Mouse (Mus musculus) liver, postnatal 0 days (tissue): ENCODE measurements around the gene Arhgap23.

Experiments used
- CTCF ChIP-seq: sonication (generic); IDR thresholded peaks from 2 replicates; pipeline ENCODE4 v1.5.1; 2016; ENCODE audit warnings: antibody characterized with exemption, low read depth
- EP300 ChIP-seq: IDR thresholded peaks from 2 replicates; pipeline ENCODE4 v1.6.1; 2016; ENCODE audit warnings: antibody characterized with exemption, low read depth, mild to moderate bottlenecking

DNA sequence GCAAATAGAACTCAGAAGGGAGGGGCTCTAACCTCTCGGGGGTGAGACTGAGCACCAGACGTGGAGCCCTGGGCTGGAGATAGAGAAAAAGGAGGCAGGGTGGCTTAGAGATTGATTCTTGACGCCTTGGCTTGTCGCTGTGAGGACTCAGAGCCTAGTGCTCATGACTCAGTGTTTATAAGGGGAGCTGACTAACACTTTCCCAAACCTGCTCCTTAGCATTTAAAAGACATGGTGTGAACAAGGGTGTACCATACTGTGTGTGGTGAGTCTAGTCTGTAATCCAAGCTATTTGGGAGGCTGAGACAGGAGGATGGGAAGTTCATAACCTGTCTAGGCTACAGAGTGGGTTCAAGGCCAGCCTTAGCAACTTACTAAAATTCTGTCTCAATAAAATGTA lies 41.8 kb downstream of the Arhgap23 start:
- TF ChIP-seq CTCF (no peak), EP300 (no peak)
